Mouse (Mus musculus): ENCODE results near the gene Rai14. TPM values are rescaled to one million over a fixed set of nuclear protein-coding genes. Genes with fewer than 3 reads are reported as not detected.

Rai14 gene
- polyA plus RNA-seq, 1 experiment from 2014 or later, result 64.1 TPM

GRCm38 (mm10) chr15:10634176-10634575 lies 80.2 kb downstream of the Rai14 start:
- Histone ChIP-seq H3K9ac (replicated peaks) (no peak overlapping the region), H3K27me3 (no peaks in the 10 kb centered on the region), H3K36me3 (peaks cover 17% of the 10 kb centered on the region), H3K4me2 (no peak overlapping the region), H3K4me1 (replicated peaks) (peaks cover 64% of the 10 kb centered on the region), H3K9me3 (no peaks in the 10 kb centered on the region), H3K27ac (peak overlapping the region; percentile 92), H3K4me3 (replicated peaks) (no peak overlapping the region)
- no peak for ATAC-seq (ENCODE audit: insufficient number of reproducible peaks, insufficient read depth, low FRiP score, low TSS enrichment, low read depth)
- 13% methylated on average over 6 of the region's 6 CpGs for WGBS

GRCm38 (mm10) chr15:10633381-10633780 lies 81.0 kb downstream of the Rai14 start:
- H3K27me3 ChIP-seq, result no peaks in the 10 kb centered on the region
- H3K4me1 ChIP-seq (replicated peaks), result peaks cover 65% of the 10 kb centered on the region
- H3K27ac ChIP-seq, result peak overlapping the region; percentile 92
- no peak overlapping the region for H3K4me2 ChIP-seq
- H3K9ac ChIP-seq (replicated peaks), result no peak overlapping the region
- H3K4me3 ChIP-seq (replicated peaks), result no peak overlapping the region
- no peaks in the 10 kb centered on the region for H3K9me3 ChIP-seq
- no peak for ATAC-seq (ENCODE audit: insufficient number of reproducible peaks, insufficient read depth, low FRiP score, low TSS enrichment, low read depth)
- 39% methylated on average over 4 of the region's 4 CpGs for WGBS
- peaks cover 15% of the 10 kb centered on the region for H3K36me3 ChIP-seq

- ATAC-seq (ENCODE audit: insufficient number of reproducible peaks, insufficient read depth, low FRiP score, low TSS enrichment, low read depth), result no peak
- H3K36me3 ChIP-seq, result peaks cover 15% of the 10 kb centered on the region
- no peak overlapping the region for H3K4me2 ChIP-seq
- no peaks in the 10 kb centered on the region for H3K9me3 ChIP-seq
- H3K4me1 ChIP-seq (replicated peaks), result peaks cover 69% of the 10 kb centered on the region
- no peak overlapping the region for H3K27ac ChIP-seq
- WGBS, result 64% methylated on average over 9 of the region's 9 CpGs
- no peaks in the 10 kb centered on the region for H3K27me3 ChIP-seq
- H3K4me3 ChIP-seq (replicated peaks), result no peak overlapping the region
- no peak overlapping the region for H3K9ac ChIP-seq (replicated peaks)
Measured at GRCm38 (mm10) chr15:10632581-10632980, 81.8 kb downstream of the Rai14 start.

GRCm38 (mm10) chr15:10632060-10632459 lies 82.4 kb downstream of the Rai14 start:
- no peak overlapping the region for H3K9ac ChIP-seq (replicated peaks)
- no peak overlapping the region for H3K4me3 ChIP-seq (replicated peaks)
- no peaks in the 10 kb centered on the region for H3K27me3 ChIP-seq
- peaks cover 69% of the 10 kb centered on the region for H3K4me1 ChIP-seq (replicated peaks)
- ATAC-seq (ENCODE audit: insufficient number of reproducible peaks, insufficient read depth, low FRiP score, low TSS enrichment, low read depth), result no peak
- H3K4me2 ChIP-seq, result no peak overlapping the region
- no peaks in the 10 kb centered on the region for H3K9me3 ChIP-seq
- peaks cover 15% of the 10 kb centered on the region for H3K36me3 ChIP-seq
- no peak overlapping the region for H3K27ac ChIP-seq
- WGBS, result 93% methylated on average over 8 of the region's 8 CpGs

- Histone ChIP-seq H3K4me2 (no peak overlapping the region), H3K9ac (replicated peaks) (no peak overlapping the region), H3K4me3 (replicated peaks) (no peak overlapping the region), H3K27ac (no peak overlapping the region), H3K27me3 (no peaks in the 10 kb centered on the region), H3K4me1 (replicated peaks) (peaks cover 70% of the 10 kb centered on the region), H3K9me3 (no peaks in the 10 kb centered on the region), H3K36me3 (peaks cover 15% of the 10 kb centered on the region)
- no peak for ATAC-seq (ENCODE audit: insufficient number of reproducible peaks, insufficient read depth, low FRiP score, low TSS enrichment, low read depth)
- 95% methylated on average over 5 of the region's 5 CpGs for WGBS
Measured at GRCm38 (mm10) chr15:10631541-10631940, 82.9 kb downstream of the Rai14 start.

GRCm38 (mm10) chr15:10628980-10629346 lies 85.5 kb downstream of the Rai14 start:
- Histone ChIP-seq H3K4me3 (replicated peaks) (no peak overlapping the region), H3K36me3 (peaks cover 15% of the 10 kb centered on the region), H3K27me3 (no peaks in the 10 kb centered on the region), H3K9ac (replicated peaks) (no peak overlapping the region), H3K9me3 (no peaks in the 10 kb centered on the region), H3K4me2 (peak overlapping the region; percentile 37; the same call in 1 of the 2 replicates), H3K4me1 (replicated peaks) (peaks cover 71% of the 10 kb centered on the region), H3K27ac (peak overlapping the region; percentile 96)
- WGBS, result 29% methylated on average over 6 of the region's 6 CpGs
- no peak for ATAC-seq (ENCODE audit: insufficient number of reproducible peaks, insufficient read depth, low FRiP score, low TSS enrichment, low read depth)

GRCm38 (mm10) chr15:10628131-10628979 lies 86.1 kb downstream of the Rai14 start:
- Histone ChIP-seq H3K27ac (peak overlapping the region; percentile 96), H3K9me3 (no peaks in the 10 kb centered on the region), H3K9ac (replicated peaks) (no peak overlapping the region), H3K4me1 (replicated peaks) (peaks cover 67% of the 10 kb centered on the region), H3K27me3 (no peaks in the 10 kb centered on the region), H3K36me3 (peaks cover 15% of the 10 kb centered on the region), H3K4me3 (replicated peaks) (no peak overlapping the region), H3K4me2 (peak overlapping the region; percentile 37)
- 17% methylated on average over 16 of the region's 16 CpGs for WGBS
- ATAC-seq (ENCODE audit: insufficient number of reproducible peaks, insufficient read depth, low FRiP score, low TSS enrichment, low read depth), result peak; percentile 64; the same call in 1 of the 2 replicates

- no peak overlapping the region for H3K4me3 ChIP-seq (replicated peaks)
- H3K9ac ChIP-seq (replicated peaks), result no peak overlapping the region
- H3K27me3 ChIP-seq, result no peaks in the 10 kb centered on the region
- no peak overlapping the region for H3K27ac ChIP-seq
- 41% methylated on average over 10 of the region's 10 CpGs for WGBS
- H3K9me3 ChIP-seq, result peaks cover 3% of the 10 kb centered on the region
- ATAC-seq (ENCODE audit: insufficient number of reproducible peaks, insufficient read depth, low FRiP score, low TSS enrichment, low read depth), result no peak
- peaks cover 9% of the 10 kb centered on the region for H3K36me3 ChIP-seq
- no peak overlapping the region for H3K4me2 ChIP-seq
- H3K4me1 ChIP-seq (replicated peaks), result peaks cover 65% of the 10 kb centered on the region
Measured at GRCm38 (mm10) chr15:10623571-10624227, 90.7 kb downstream of the Rai14 start.

GRCm38 (mm10) chr15:10621194-10621593 lies 93.2 kb downstream of the Rai14 start:
- no peak overlapping the region for H3K9ac ChIP-seq (replicated peaks)
- no peaks in the 10 kb centered on the region for H3K27me3 ChIP-seq
- H3K4me2 ChIP-seq, result no peak overlapping the region
- H3K9me3 ChIP-seq, result peaks cover 8% of the 10 kb centered on the region
- peak overlapping the region; percentile 19; the same call in 1 of the 2 replicates for H3K27ac ChIP-seq
- H3K36me3 ChIP-seq, result peaks cover 16% of the 10 kb centered on the region
- H3K4me1 ChIP-seq (replicated peaks), result peaks cover 45% of the 10 kb centered on the region
- H3K4me3 ChIP-seq (replicated peaks), result no peak overlapping the region
- 88% methylated on average over 8 of the region's 8 CpGs for WGBS
- no peak for ATAC-seq (ENCODE audit: insufficient number of reproducible peaks, insufficient read depth, low FRiP score, low TSS enrichment, low read depth)

GRCm38 (mm10) chr15:10619678-10620077 lies 94.7 kb downstream of the Rai14 start:
- WGBS, result 96% methylated on average over 3 of the region's 3 CpGs
- Histone ChIP-seq H3K27ac (no peak overlapping the region), H3K27me3 (no peaks in the 10 kb centered on the region), H3K4me3 (replicated peaks) (no peak overlapping the region), H3K4me2 (no peak overlapping the region), H3K36me3 (peaks cover 16% of the 10 kb centered on the region), H3K9me3 (peaks cover 8% of the 10 kb centered on the region), H3K4me1 (replicated peaks) (peaks cover 41% of the 10 kb centered on the region), H3K9ac (replicated peaks) (no peak overlapping the region)
- ATAC-seq (ENCODE audit: insufficient number of reproducible peaks, insufficient read depth, low FRiP score, low TSS enrichment, low read depth), result no peak

GRCm38 (mm10) chr15:10618276-10618675 lies 96.1 kb downstream of the Rai14 start:
- Histone ChIP-seq H3K27ac (no peak overlapping the region), H3K9me3 (peaks cover 8% of the 10 kb centered on the region), H3K36me3 (peaks cover 16% of the 10 kb centered on the region), H3K27me3 (no peaks in the 10 kb centered on the region), H3K4me3 (replicated peaks) (no peak overlapping the region), H3K4me2 (no peak overlapping the region), H3K4me1 (replicated peaks) (peaks cover 39% of the 10 kb centered on the region), H3K9ac (replicated peaks) (no peak overlapping the region)
- no peak for ATAC-seq (ENCODE audit: insufficient number of reproducible peaks, insufficient read depth, low FRiP score, low TSS enrichment, low read depth)
- WGBS, result 94% methylated on average over 2 of the region's 2 CpGs
